Mouse (Mus musculus) MEL (cell line): ENCODE results near the gene Ctnnbl1. TPM values are rescaled to one million over a fixed set of nuclear protein-coding genes. Genes with fewer than 3 reads are reported as not detected.
A peak's percentile ranks its signal among the peaks of the same experiment; 100 is the strongest.

Experiments
- DNase-seq: peaks from one replicate; pipeline ENCODE4 v3.0.0; 2011; ENCODE audit warnings: low read depth, low spot score
- H3K27ac ChIP-seq: 2 replicates; pipeline ENCODE4 v1.5.1; 2012; ENCODE audit warnings: low read depth, mild to moderate bottlenecking, control low read depth, low read length, moderate library complexity; ENCODE audit not compliant: control insufficient read depth
- H3K27me3 ChIP-seq, 2 experiments: fragments of 150-350 bp in 1 of 2; sonication (generic) in 1 of 2; 2 replicates each; pipeline ENCODE4 v1.6.1; 2012; ENCODE audit warnings: low read length in 2 of 2, mild to moderate bottlenecking in 2 of 2, improper control_type of control experiment in 1 of 2, moderate library complexity in 1 of 2; ENCODE audit not compliant: insufficient read depth in 2 of 2, control insufficient read depth in 1 of 2
- H3K36me3 ChIP-seq, 2 experiments: 2 replicates each; pipeline ENCODE4 v1.6.1; 2012 to 2014; ENCODE audit warnings: low read length in 2 of 2, improper control_type of control experiment in 1 of 2, inconsistent platforms in 1 of 2, mild to moderate bottlenecking in 1 of 2; ENCODE audit not compliant: insufficient read depth in 2 of 2, control insufficient read depth in 1 of 2
- H3K4me1 ChIP-seq, 2 experiments: fragments of 150-350 bp in 1 of 2; sonication (generic) in 1 of 2; 2 replicates each; pipeline ENCODE4 v1.6.1; 2012; ENCODE audit warnings: low read length in 2 of 2, improper control_type of control experiment in 1 of 2, mild to moderate bottlenecking in 1 of 2; ENCODE audit not compliant: insufficient read depth in 2 of 2, control insufficient read depth in 1 of 2
- H3K4me3 ChIP-seq, 2 experiments: fragments of 150-350 bp in 1 of 2; sonication (generic) in 1 of 2; 2 replicates each; pipeline ENCODE4 v1.5.1; 2012; ENCODE audit warnings: low read depth in 2 of 2, low read length in 2 of 2, mild to moderate bottlenecking in 2 of 2, moderate library complexity in 2 of 2, control low read depth in 1 of 2, improper control_type of control experiment in 1 of 2; ENCODE audit not compliant: control insufficient read depth in 1 of 2, insufficient read depth in 1 of 2
- H3K79me2 ChIP-seq: 2 replicates; pipeline ENCODE4 v1.6.1; 2012; ENCODE audit warnings: mild to moderate bottlenecking, low read length, moderate library complexity; ENCODE audit not compliant: control insufficient read depth, poor library complexity, insufficient read depth
- H3K9ac ChIP-seq: 2 replicates; pipeline ENCODE4 v1.6.1; 2012; ENCODE audit warnings: low read depth, mild to moderate bottlenecking, control low read depth, low read length, moderate library complexity; ENCODE audit not compliant: control insufficient read depth, poor library complexity, severe bottlenecking
- H3K9me3 ChIP-seq: fragments of 150-350 bp; sonication (generic); replicated peaks from 2 replicates; pipeline ENCODE4 v1.6.1; 2012; ENCODE audit warnings: mild to moderate bottlenecking, low read length, improper control_type of control experiment, moderate library complexity; ENCODE audit not compliant: insufficient read depth
- BHLHE40 ChIP-seq: IDR thresholded peaks from 2 replicates; pipeline ENCODE4 v1.6.1; 2012; ENCODE audit warnings: low read depth, mild to moderate bottlenecking, inconsistent platforms, low read length, improper control_type of control experiment, borderline replicate concordance
- CHD2 ChIP-seq: IDR thresholded peaks from 2 replicates; pipeline ENCODE4 v1.6.1; 2011; ENCODE audit warnings: low read length, improper control_type of control experiment
- EP300 ChIP-seq, 2 experiments: IDR thresholded peaks; 2 replicates each; pipeline ENCODE4 v1.6.1; 2011; ENCODE audit warnings: improper control_type of control experiment in 2 of 2, low read length in 2 of 2, low read depth in 1 of 2, mild to moderate bottlenecking in 1 of 2
- ETS1 ChIP-seq: IDR thresholded peaks from 2 replicates; pipeline ENCODE4 v1.6.1; 2012; ENCODE audit warnings: low read depth, mild to moderate bottlenecking, inconsistent platforms, low read length, improper control_type of control experiment, moderate library complexity
- GABPA ChIP-seq: IDR thresholded peaks from 2 replicates; pipeline ENCODE4 v1.6.1; 2012; ENCODE audit warnings: low read depth, mild to moderate bottlenecking, inconsistent platforms, low read length, improper control_type of control experiment, moderate library complexity
- GATA1 ChIP-seq: IDR thresholded peaks from 2 replicates; pipeline ENCODE4 v1.6.1; 2011; ENCODE audit warnings: low read depth, low read length, improper control_type of control experiment
- KAT2A ChIP-seq: conservative IDR thresholded peaks from 2 replicates; pipeline ENCODE4 v1.6.1; 2012; ENCODE audit warnings: low read depth, low read length, improper control_type of control experiment, inconsistent platforms
- MAFK ChIP-seq: IDR thresholded peaks from 2 replicates; pipeline ENCODE4 v1.6.1; 2011; ENCODE audit warnings: low read depth, mild to moderate bottlenecking, low read length, improper control_type of control experiment, borderline replicate concordance
- MAX ChIP-seq: IDR thresholded peaks from 2 replicates; pipeline ENCODE4 v1.6.1; 2011; ENCODE audit warnings: low read length, improper control_type of control experiment
- MEF2A ChIP-seq: IDR thresholded peaks from 2 replicates; pipeline ENCODE4 v1.6.1; 2014; ENCODE audit warnings: low read depth, mild to moderate bottlenecking, inconsistent platforms, low read length, improper control_type of control experiment; ENCODE audit not compliant: poor library complexity, insufficient replicate concordance, severe bottlenecking; ENCODE audit errors: extremely low read depth
- MXI1 ChIP-seq: IDR thresholded peaks from 2 replicates; pipeline ENCODE4 v1.6.1; 2011; ENCODE audit warnings: mild to moderate bottlenecking, low read depth, low read length, improper control_type of control experiment
- MYC ChIP-seq: IDR thresholded peaks from 2 replicates; pipeline ENCODE4 v1.6.1; 2011; ENCODE audit warnings: low read depth, mild to moderate bottlenecking, low read length, improper control_type of control experiment, moderate library complexity
- NELFE ChIP-seq: IDR thresholded peaks from 2 replicates; pipeline ENCODE4 v1.6.1; 2011; ENCODE audit warnings: low read depth, low read length, improper control_type of control experiment
- POLR2A ChIP-seq, 2 experiments: IDR thresholded peaks; 2 replicates each; pipeline ENCODE4 v1.6.1; 2011 to 2012; ENCODE audit warnings: low read length in 2 of 2, mild to moderate bottlenecking in 2 of 2, control low read depth in 1 of 2, improper control_type of control experiment in 1 of 2, low read depth in 1 of 2, moderate library complexity in 1 of 2; ENCODE audit not compliant: control insufficient read depth in 1 of 2, insufficient read depth in 1 of 2, poor library complexity in 1 of 2
- POLR2AphosphoS2 ChIP-seq: IDR thresholded peaks from 2 replicates; pipeline ENCODE4 v1.6.1; 2011; ENCODE audit warnings: low read length, improper control_type of control experiment
- POLR2AphosphoS5 ChIP-seq: IDR thresholded peaks from 2 replicates; pipeline ENCODE4 v1.6.1; 2012; ENCODE audit warnings: low read depth, borderline replicate concordance, mild to moderate bottlenecking, inconsistent platforms, low read length, moderate library complexity, mixed read lengths
- RCOR1 ChIP-seq: IDR thresholded peaks from 2 replicates; pipeline ENCODE4 v1.6.1; 2012; ENCODE audit warnings: low read depth, mild to moderate bottlenecking, inconsistent platforms, low read length, improper control_type of control experiment
- USF1 ChIP-seq: IDR thresholded peaks from 2 replicates; pipeline ENCODE4 v1.6.1; 2014; ENCODE audit warnings: low read depth, mild to moderate bottlenecking, inconsistent platforms, low read length, improper control_type of control experiment, moderate library complexity
- polyA plus RNA-seq, 2 experiments: library from polyadenylated mRNA; stranded (reverse) in 1 of 2; unstranded in 1 of 2; fragments of >175 nt in 1 of 2; fragments of >200 nt in 1 of 2; gene quantifications; 2 replicates each; pipeline versions ENCODE4 v1.2.1 to v1.2.4; 2012; ENCODE audit warnings: low replicate concordance in 2 of 2, low read depth in 1 of 2; ENCODE audit not compliant: insufficient read length in 2 of 2, insufficient read depth in 1 of 2, missing spikeins in 1 of 2
- total RNA-seq: library from RNA; depleted of rRNA; stranded (reverse); fragments of 300-350 nt; gene quantifications from 2 replicates; pipeline ENCODE4 v1.2.3, GENCODE M21; 2012

The Ctnnbl1 gene
- total and polyA plus RNA-seq, 3 experiments = 60.7 to 61.7 TPM; not detected in 1

- no peak for TF ChIP-seq POLR2AphosphoS2
- TF ChIP-seq RCOR1 = 0 out of 2 replicates have a peak, but pooled peaks have one; percentile 29
- TF ChIP-seq POLR2A (IDR thresholded peaks at IDR 0.05; ENCODE audit: control insufficient read depth in 1 of 2, insufficient read depth in 1 of 2, low read depth in 1 of 2, low read length in 2 of 2, poor library complexity in 1 of 2) = no peak
- no peak for TF ChIP-seq KAT2A
- no peak for TF ChIP-seq CHD2
- H3K79me2 ChIP-seq = peaks cover 12% of the 10 kb centered on the region; the same call in 1 of the 2 replicates
- H3K9me3 ChIP-seq = no peaks in the 10 kb centered on the region
- H3K27me3 ChIP-seq = no peaks in the 10 kb centered on the region
- H3K4me3 ChIP-seq = no peak overlapping the region
- H3K36me3 ChIP-seq = no peaks in the 10 kb centered on the region
- no peak for DNase-seq
- H3K4me1 ChIP-seq = no peaks in the 10 kb centered on the region
- no peak overlapping the region for H3K9ac ChIP-seq
- no peak overlapping the region for H3K27ac ChIP-seq
Measured at GRCm38 (mm10) chr2:157759717-157760116, 22.5 kb downstream of the Ctnnbl1 start.

- DNase-seq = no peak
Measured at GRCm38 (mm10) chr2:157762903-157763302, 25.7 kb downstream of the Ctnnbl1 start.

GRCm38 (mm10) chr2:157766591-157766990, 29.4 kb downstream of the Ctnnbl1 start:
- Histone ChIP-seq H3K27me3 (no peaks in the 10 kb centered on the region), H3K9me3 (no peaks in the 10 kb centered on the region), H3K36me3 (no peaks in the 10 kb centered on the region), H3K4me3 (no peak overlapping the region), H3K9ac (no peak overlapping the region), H3K4me1 (no peaks in the 10 kb centered on the region), H3K27ac (no peak overlapping the region)
- DNase-seq = no peak
- TF ChIP-seq BHLHE40 (no peak), POLR2AphosphoS5 (no peak), CHD2 (no peak), POLR2A (IDR thresholded peaks at IDR 0.05; ENCODE audit: control insufficient read depth in 1 of 2, insufficient read depth in 1 of 2, low read depth in 1 of 2, low read length in 2 of 2, poor library complexity in 1 of 2) (no peak), GATA1 (no peak), NELFE (no peak), ETS1 (no peak), POLR2AphosphoS2 (no peak), MEF2A (no peak), MYC (no peak)
- TF ChIP-seq, all 39 proteins: peak for 0
- H3K79me2 ChIP-seq = no peaks in the 10 kb centered on the region; the same call in 1 of the 2 replicates

More at GRCm38 (mm10) chr2:157762903-157763302, 25.7 kb downstream of the Ctnnbl1 start:
- no peak overlapping the region for H3K4me3 ChIP-seq
- no peaks in the 10 kb centered on the region for H3K27me3 ChIP-seq
- H3K9ac ChIP-seq = no peak overlapping the region
- H3K9me3 ChIP-seq = no peaks in the 10 kb centered on the region
- no peak for TF ChIP-seq KAT2A
- TF ChIP-seq CHD2 = no peak
- no peak for TF ChIP-seq MXI1
- TF ChIP-seq POLR2A (IDR thresholded peaks at IDR 0.05; ENCODE audit: control insufficient read depth in 1 of 2, insufficient read depth in 1 of 2, low read depth in 1 of 2, low read length in 2 of 2, poor library complexity in 1 of 2) = no peak
- no peak for TF ChIP-seq EP300 (IDR thresholded peaks at IDR 0.05; ENCODE audit: low read depth in 1 of 2, low read length in 2 of 2)
- no peak for TF ChIP-seq GABPA
- TF ChIP-seq MAFK = no peak
- no peak for TF ChIP-seq MAX
- no peak for TF ChIP-seq USF1
- H3K27ac ChIP-seq = no peak overlapping the region
- H3K4me1 ChIP-seq = no peaks in the 10 kb centered on the region
- peaks cover 7% of the 10 kb centered on the region; the same call in 1 of the 2 replicates for H3K79me2 ChIP-seq
- H3K36me3 ChIP-seq = no peaks in the 10 kb centered on the region
